Mouse (Mus musculus): ENCODE measurements around the gene Ppil3. TPM values are rescaled to one million over a fixed set of nuclear protein-coding genes. Genes with fewer than 3 reads are reported as not detected.

Ppil3 gene
- 63.0 and 66.1 TPM in 2 replicates for polyA plus RNA-seq (2016; fragmentation: Nextera tagmentation; extraction: Ambion mirVana)

GRCm38 (mm10) chr1:58445143-58445722, at the start of gene Ppil3, which contains the start of gene Nif3l1:
Gene Ppil3, minus strand, starts transcription at chr1:58445486.
Gene Nif3l1, plus strand, starts transcription at chr1:58445151.
- WGBS, result under 1% methylated on average over 33 of the region's 33 CpGs

DNA sequence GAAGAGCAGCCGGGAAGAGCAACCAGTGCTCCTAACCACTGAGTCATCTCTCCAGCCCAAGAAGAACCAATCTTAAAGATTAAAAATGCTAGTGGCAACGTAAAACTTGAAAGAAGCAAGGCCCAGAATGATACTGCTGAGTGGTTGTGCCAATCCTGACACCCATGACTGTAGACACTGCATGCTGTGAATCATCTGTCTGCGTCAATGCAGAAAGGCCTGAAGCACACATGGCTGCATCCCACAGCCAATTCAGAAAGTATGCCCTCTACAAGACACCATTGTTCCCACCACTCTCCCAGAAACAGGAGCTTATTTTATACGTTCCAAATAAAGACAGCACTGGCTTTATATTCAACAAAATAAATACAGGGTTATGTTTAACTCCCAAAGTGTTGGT, 37.4 kb upstream of the Ppil3 start:
- H3K9me3 ChIP-seq, result no peaks in the 10 kb centered on the region
- no peaks in the 10 kb centered on the region for H3K4me1 ChIP-seq
- H3K27me3 ChIP-seq (ENCODE audit: poor library complexity, severe bottlenecking), result no peaks in the 10 kb centered on the region
- DNase-seq (ENCODE audit: extremely low spot score, low spot score), result no peak
- 89% methylated on average over 4 of the region's 4 CpGs for WGBS
- H3K4me3 ChIP-seq, result no peak overlapping the region
- H3K36me3 ChIP-seq (replicated peaks), result peaks cover 99% of the 10 kb centered on the region
- no peak overlapping the region for H3K27ac ChIP-seq

More at GRCm38 (mm10) chr1:58445143-58445722, at the start of gene Ppil3, which contains the start of gene Nif3l1:
- no peaks in the 10 kb centered on the region for H3K9me3 ChIP-seq
- DNase-seq (ENCODE audit: extremely low spot score, low spot score), result peak; percentile 87
- no peaks in the 10 kb centered on the region for H3K27me3 ChIP-seq (ENCODE audit: poor library complexity, severe bottlenecking)
- peak within 1 kb of the TSS; percentile 76 for H3K4me3 ChIP-seq
- peaks cover 58% of the 10 kb centered on the region for H3K36me3 ChIP-seq (replicated peaks)
- peak within 1 kb of the TSS; percentile 93 for H3K27ac ChIP-seq
- peaks cover 27% of the 10 kb centered on the region for H3K4me1 ChIP-seq

DNA sequence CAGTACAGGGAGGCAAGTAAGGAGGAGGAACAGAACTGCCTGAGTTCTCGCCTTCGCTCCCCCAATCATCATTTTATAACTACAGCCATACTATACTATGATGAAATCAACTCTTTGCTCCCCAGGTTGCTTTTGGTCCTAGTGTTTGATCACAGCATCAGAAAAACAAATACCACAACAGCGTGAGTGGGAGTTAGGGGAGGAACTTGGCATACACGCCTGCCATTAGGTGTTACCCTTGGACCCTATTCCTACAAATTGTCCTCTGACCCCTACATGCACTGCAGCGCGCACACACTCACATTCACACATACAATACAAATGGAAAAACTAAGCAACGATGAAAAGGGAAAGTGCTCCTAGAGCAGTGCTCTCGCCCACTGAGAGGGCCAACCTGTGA, 30.4 kb upstream of the Ppil3 start:
- no peak overlapping the region for H3K4me3 ChIP-seq
- no peaks in the 10 kb centered on the region for H3K9me3 ChIP-seq
- H3K27ac ChIP-seq, result no peak overlapping the region
- no peaks in the 10 kb centered on the region for H3K4me1 ChIP-seq
- no peaks in the 10 kb centered on the region for H3K27me3 ChIP-seq (ENCODE audit: poor library complexity, severe bottlenecking)
- DNase-seq (ENCODE audit: extremely low spot score, low spot score), result no peak
- 97% methylated on average over 8 of the region's 8 CpGs for WGBS
- H3K36me3 ChIP-seq (replicated peaks), result peaks cover 96% of the 10 kb centered on the region

DNA sequence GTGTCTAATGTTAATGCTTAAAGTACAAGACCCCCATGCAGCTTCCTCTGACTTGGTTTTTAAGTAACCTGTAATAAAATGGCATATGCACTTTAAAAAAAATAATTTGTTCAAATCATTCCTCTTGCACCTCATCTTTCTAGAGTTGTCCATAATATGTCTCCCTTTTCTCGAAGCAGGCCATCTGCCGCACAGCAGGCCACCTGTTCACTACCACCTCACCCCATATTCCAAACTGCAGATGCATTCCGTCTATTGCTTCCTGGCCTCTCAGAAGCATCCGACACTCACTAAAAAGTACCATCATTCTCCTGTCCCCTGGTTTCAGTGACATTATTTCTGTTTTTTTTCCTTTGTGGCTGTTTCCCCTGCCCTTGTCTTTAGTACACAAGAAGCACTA, 20.3 kb upstream of the Ppil3 start:
- 94% methylated on average over 4 of the region's 4 CpGs for WGBS
- Histone ChIP-seq H3K4me3 (no peak overlapping the region), H3K9me3 (no peaks in the 10 kb centered on the region), H3K27me3 (ENCODE audit: poor library complexity, severe bottlenecking) (no peaks in the 10 kb centered on the region), H3K36me3 (replicated peaks) (peaks cover 97% of the 10 kb centered on the region), H3K4me1 (no peaks in the 10 kb centered on the region), H3K27ac (no peak overlapping the region)
- DNase-seq (ENCODE audit: extremely low spot score, low spot score), result no peak

GRCm38 (mm10) chr1:58465042-58465441, 19.8 kb upstream of the Ppil3 start:
- 87% methylated on average over 4 of the region's 4 CpGs for WGBS
- no peak overlapping the region for H3K4me3 ChIP-seq
- no peak overlapping the region for H3K27ac ChIP-seq
- H3K4me1 ChIP-seq, result no peaks in the 10 kb centered on the region
- DNase-seq (ENCODE audit: extremely low spot score, low spot score), result no peak
- H3K36me3 ChIP-seq (replicated peaks), result peaks cover 97% of the 10 kb centered on the region
- H3K9me3 ChIP-seq, result no peaks in the 10 kb centered on the region
- H3K27me3 ChIP-seq (ENCODE audit: poor library complexity, severe bottlenecking), result no peaks in the 10 kb centered on the region

DNA sequence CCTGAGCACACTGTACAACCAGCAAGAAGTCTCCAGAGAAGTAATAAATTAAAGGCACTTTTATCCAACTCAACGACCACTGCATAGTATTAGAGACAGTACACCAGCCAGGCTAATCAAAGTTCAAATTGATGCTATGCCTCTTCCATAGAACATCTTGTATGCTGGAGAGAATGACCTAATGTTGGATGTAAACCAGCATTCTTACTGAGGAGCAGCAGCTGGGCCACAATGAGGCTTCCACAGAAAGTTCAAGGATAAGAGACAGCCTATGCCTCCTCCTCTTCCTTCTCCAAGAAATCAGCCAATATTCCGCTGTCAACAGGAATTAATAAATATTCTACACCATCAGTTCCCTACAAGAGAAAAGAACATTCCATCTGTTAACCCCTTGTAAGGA, 18.6 kb upstream of the Ppil3 start:
- Histone ChIP-seq H3K36me3 (replicated peaks) (peaks cover 97% of the 10 kb centered on the region), H3K27ac (no peak overlapping the region)
- 86% methylated on average over 2 of the region's 2 CpGs for WGBS

DNA sequence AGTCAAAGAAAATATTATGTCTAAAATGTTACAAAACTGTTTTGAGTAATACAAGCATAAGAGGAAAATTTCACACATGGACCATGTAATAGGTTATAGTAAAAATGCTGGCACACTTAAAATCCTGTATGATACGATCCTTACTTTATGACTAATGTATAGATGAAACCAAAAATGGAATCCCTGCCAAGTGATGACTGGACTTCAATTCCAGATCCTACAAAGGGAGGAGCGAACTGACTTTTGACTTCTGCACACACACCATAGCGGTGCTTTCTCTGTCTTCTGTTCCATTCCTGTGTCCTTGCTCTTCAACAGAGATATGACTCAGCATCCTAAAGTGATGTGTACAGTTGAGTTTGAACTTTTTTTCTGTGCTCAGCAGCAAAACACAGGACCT, 15.3 kb upstream of the Ppil3 start:
- no peaks in the 10 kb centered on the region for H3K9me3 ChIP-seq
- no peak for DNase-seq (ENCODE audit: extremely low spot score, low spot score)
- no peak overlapping the region for H3K27ac ChIP-seq
- peaks cover 100% of the 10 kb centered on the region for H3K36me3 ChIP-seq (replicated peaks)
- 96% methylated on average over 3 of the region's 3 CpGs for WGBS
- H3K27me3 ChIP-seq (ENCODE audit: poor library complexity, severe bottlenecking), result no peaks in the 10 kb centered on the region
- H3K4me1 ChIP-seq, result no peaks in the 10 kb centered on the region
- H3K4me3 ChIP-seq, result no peak overlapping the region

More for the DNA sequence above, 18.6 kb upstream of the Ppil3 start:
- DNase-seq (ENCODE audit: extremely low spot score, low spot score), result no peak
- Histone ChIP-seq H3K4me1 (no peaks in the 10 kb centered on the region), H3K4me3 (no peak overlapping the region), H3K9me3 (no peaks in the 10 kb centered on the region), H3K27me3 (ENCODE audit: poor library complexity, severe bottlenecking) (no peaks in the 10 kb centered on the region)

DNA sequence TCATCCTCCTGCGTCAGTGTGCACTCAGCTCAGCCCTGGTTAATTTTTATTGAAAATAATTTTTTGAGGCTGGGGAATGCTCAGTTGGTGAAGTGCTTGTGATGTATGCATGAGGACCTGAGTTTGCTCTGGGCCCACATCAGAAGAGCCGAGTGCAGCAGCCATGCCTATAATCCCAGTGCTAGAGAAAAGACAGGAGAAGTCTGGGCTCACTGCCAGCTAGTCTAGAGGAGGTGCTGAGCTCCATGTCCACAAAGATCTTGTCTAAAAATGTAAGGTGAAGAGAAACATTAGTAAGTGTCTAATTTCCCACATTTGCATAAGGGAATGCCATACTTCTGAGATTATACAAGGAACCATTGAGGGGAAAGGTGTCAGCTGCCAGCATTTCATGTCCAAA, 13.6 kb upstream of the Ppil3 start:
- Histone ChIP-seq H3K27ac (no peak overlapping the region), H3K27me3 (ENCODE audit: poor library complexity, severe bottlenecking) (no peaks in the 10 kb centered on the region), H3K9me3 (no peaks in the 10 kb centered on the region), H3K36me3 (replicated peaks) (peaks cover 100% of the 10 kb centered on the region), H3K4me3 (no peak overlapping the region), H3K4me1 (no peaks in the 10 kb centered on the region)
- WGBS, result 92% methylated on average over 2 of the region's 2 CpGs
- DNase-seq (ENCODE audit: extremely low spot score, low spot score), result no peak

DNA sequence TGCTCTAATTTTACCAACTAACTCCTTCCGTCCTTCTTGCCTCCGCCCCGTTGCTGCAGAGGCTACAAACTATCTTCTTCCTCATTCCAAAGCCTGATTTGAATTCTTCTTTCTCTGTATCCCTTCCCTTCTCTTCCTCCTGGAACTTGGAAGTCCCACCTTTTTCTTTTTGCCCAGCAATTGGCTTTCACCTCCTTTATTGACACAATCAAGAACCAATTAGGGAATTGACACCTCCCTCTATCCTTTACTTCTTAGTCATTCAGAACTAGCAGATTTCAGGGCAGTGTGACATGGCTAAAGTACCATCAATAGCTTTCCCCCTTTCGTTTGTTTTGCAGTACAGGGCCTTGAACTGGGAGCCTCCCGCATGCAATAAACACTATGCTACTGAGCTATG, 12.9 kb upstream of the Ppil3 start:
- Histone ChIP-seq H3K27ac (no peak overlapping the region), H3K9me3 (no peaks in the 10 kb centered on the region), H3K36me3 (replicated peaks) (peaks cover 100% of the 10 kb centered on the region), H3K4me3 (no peak overlapping the region), H3K27me3 (ENCODE audit: poor library complexity, severe bottlenecking) (no peaks in the 10 kb centered on the region), H3K4me1 (no peaks in the 10 kb centered on the region)
- no peak for DNase-seq (ENCODE audit: extremely low spot score, low spot score)
- WGBS, result 92% methylated on average over 5 of the region's 5 CpGs

- DNase-seq (ENCODE audit: extremely low spot score, low spot score), result no peak
- Histone ChIP-seq H3K9me3 (no peaks in the 10 kb centered on the region), H3K4me1 (no peaks in the 10 kb centered on the region), H3K27ac (no peak overlapping the region), H3K36me3 (replicated peaks) (peaks cover 97% of the 10 kb centered on the region), H3K4me3 (no peak overlapping the region), H3K27me3 (ENCODE audit: poor library complexity, severe bottlenecking) (no peaks in the 10 kb centered on the region)
- 96% methylated on average over 6 of the region's 6 CpGs for WGBS
These were observed 9.0 kb upstream of the Ppil3 start for GRCm38 (mm10) chr1:58454316-58454715.

DNA sequence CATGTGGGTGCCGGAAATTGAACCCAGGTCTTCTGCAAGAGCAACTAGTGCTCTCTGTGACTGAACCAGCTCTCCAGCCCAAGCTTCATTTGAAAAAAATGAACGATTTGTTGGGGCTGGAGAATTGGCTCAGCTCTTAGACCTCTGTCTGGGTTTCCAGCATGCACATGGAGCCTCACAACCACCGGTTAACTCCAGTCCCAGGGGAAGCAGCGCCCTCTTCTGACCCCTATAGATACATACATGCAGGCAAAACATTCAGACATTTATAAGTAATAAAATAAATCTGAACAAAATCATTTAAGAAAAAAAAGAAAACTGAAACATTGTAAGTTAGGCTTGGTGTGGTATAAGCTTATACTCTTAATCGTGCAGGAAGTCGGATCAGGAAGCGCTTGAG, 3.1 kb upstream of the Ppil3 start:
- Histone ChIP-seq H3K4me3 (no peak overlapping the region), H3K36me3 (replicated peaks) (peaks cover 66% of the 10 kb centered on the region), H3K27ac (no peak overlapping the region), H3K27me3 (ENCODE audit: poor library complexity, severe bottlenecking) (no peaks in the 10 kb centered on the region), H3K4me1 (peaks cover 27% of the 10 kb centered on the region), H3K9me3 (no peaks in the 10 kb centered on the region)
- WGBS, result 91% methylated on average over 7 of the region's 7 CpGs
- no peak for DNase-seq (ENCODE audit: extremely low spot score, low spot score)

DNA sequence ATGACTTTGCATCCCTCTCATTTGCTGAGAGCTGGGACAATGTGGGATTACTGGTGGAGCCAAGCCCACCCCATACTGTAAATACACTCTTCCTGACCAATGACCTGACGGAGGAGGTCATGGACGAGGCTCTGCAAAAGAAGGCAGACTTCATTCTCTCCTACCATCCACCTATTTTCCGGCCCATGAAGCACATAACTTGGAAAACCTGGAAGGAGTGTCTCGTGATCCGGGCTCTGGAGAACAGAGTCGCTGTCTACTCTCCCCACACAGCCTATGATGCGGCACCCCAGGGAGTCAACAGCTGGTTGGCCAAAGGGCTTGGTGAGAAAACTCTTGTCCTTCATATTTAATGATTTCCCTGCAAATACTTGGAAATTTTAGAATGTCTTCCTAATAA, 2.5 kb upstream of the Ppil3 start:
- Histone ChIP-seq H3K36me3 (replicated peaks) (peaks cover 60% of the 10 kb centered on the region), H3K27ac (no peak overlapping the region), H3K27me3 (ENCODE audit: poor library complexity, severe bottlenecking) (no peaks in the 10 kb centered on the region), H3K9me3 (no peaks in the 10 kb centered on the region), H3K4me1 (peaks cover 27% of the 10 kb centered on the region), H3K4me3 (no peak overlapping the region)
- whole genome bisulfite sequencing, result 94% methylated on average over 7 of the region's 7 CpGs
- no peak for DNase-seq (ENCODE audit: extremely low spot score, low spot score)

DNA sequence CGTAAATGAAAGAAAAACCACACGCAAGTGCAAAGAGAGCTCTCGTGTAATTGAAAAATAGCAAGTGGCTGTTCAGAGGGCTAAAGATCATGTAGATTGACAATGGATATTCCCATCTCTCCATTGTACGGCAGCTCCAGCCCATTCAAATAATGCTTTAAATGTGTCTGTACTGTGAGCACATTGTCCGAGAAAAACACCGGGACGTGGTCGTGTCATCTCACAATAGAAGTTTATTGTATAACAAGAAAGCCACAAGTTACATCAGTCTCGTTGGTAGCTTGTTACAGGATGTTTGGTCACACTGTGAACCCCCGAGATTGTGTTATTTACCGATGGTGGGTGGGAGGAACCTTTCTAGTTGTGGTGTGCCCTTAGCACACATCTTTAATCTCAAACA, 575 bp upstream of the Ppil3 start:
- peaks cover 27% of the 10 kb centered on the region for H3K4me1 ChIP-seq
- H3K36me3 ChIP-seq (replicated peaks), result peaks cover 59% of the 10 kb centered on the region
- no peak for DNase-seq (ENCODE audit: extremely low spot score, low spot score)
- H3K4me3 ChIP-seq, result peak overlapping the region; percentile 76
- H3K9me3 ChIP-seq, result no peaks in the 10 kb centered on the region
- H3K27me3 ChIP-seq (ENCODE audit: poor library complexity, severe bottlenecking), result no peaks in the 10 kb centered on the region
- 14% methylated on average over 11 of the region's 11 CpGs for WGBS
- peak overlapping the region; percentile 93 for H3K27ac ChIP-seq

DNA sequence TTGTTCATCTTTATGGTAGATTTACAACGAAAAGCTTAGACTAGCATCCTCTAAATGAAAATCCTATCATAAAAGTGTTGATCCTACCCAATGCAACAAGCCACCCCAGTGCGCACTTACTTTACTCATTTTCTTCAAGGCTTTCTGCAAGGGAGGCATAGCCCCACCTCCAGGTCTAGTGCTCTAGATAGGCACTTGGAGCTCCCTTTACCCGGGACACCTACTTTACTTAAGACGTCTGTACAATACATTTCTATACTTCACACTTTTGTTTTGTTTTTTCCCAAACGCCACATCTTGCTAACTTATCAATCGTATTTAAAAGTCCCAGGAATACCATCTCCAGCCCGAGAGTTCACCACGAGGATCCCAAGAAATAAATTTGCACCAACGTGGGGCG, 595 bp downstream of the Ppil3 start:
- peak overlapping the region; percentile 93 for H3K27ac ChIP-seq
- peak overlapping the region; percentile 76 for H3K4me3 ChIP-seq
- DNase-seq (ENCODE audit: extremely low spot score, low spot score), result no peak
- H3K4me1 ChIP-seq, result peaks cover 27% of the 10 kb centered on the region
- 15% methylated on average over 10 of the region's 10 CpGs for WGBS
- peaks cover 60% of the 10 kb centered on the region for H3K36me3 ChIP-seq (replicated peaks)
- no peaks in the 10 kb centered on the region for H3K27me3 ChIP-seq (ENCODE audit: poor library complexity, severe bottlenecking)
- H3K9me3 ChIP-seq, result no peaks in the 10 kb centered on the region
